Mouse (Mus musculus): ENCODE measurements at regions not wholly inside any gene's neighbourhood (a gene's known extent, or its start where the extent isn't known, plus 50 kb on each side); places are given as distances from the start of the nearest gene placed in this dataset.

DNA sequence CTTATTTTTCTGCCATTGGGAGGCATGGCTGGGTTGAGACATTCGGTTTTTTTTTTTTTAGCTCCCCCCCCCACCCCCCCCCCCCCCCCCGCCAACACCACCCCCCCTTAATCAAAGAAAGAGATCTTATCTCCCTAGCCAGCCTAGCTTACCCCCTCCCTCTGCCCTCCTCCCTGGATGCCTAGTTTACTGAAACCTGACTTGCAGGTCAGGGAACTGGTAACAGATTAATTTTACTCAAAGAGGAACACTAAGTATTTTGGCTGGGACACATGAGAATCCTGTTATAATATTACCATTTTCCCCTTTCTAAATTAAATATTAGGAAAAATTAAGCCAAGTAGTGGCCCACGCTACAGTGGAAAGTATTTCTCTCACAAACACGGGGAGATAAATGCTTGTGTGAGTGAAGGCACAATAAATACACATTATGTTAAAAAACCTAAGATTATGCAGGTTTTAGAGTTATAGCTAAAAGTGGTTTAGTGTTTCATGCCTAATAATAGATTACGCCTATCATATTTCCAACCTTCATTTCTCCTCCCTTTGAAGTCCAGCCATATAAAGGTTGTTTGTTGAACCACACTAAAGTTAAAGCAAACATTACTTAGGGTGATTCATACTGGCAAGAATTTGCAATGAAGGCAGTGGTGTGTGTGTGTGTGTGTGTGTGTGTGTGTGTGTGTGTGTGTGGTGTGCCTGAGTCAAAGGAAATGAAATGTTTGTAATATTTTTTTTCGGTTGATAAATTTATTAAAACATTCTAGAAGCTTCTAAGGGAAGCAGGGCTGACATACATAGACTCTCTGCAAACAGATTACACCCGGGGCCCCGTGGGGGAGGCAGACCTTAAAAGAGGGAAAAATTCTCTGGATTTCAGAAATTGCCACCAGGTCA, 76.0 kb upstream of the Arid5b start:
- no peaks in the 10 kb centered on the region for H3K79me2 ChIP-seq (ENCODE audit: control insufficient read depth, insufficient read depth, low read length)
- no peak for TF ChIP-seq POLR2A (IDR thresholded peaks at IDR 0.05; ENCODE audit: extremely low read depth, insufficient read depth, low read length)
- no peak for TF ChIP-seq CTCF (IDR thresholded peaks at IDR 0.05; ENCODE audit: low read depth, low read length)
- H3K36me3 ChIP-seq (ENCODE audit: control insufficient read depth, insufficient read depth, low read length) = no peaks in the 10 kb centered on the region
- 9% methylated on average over 8 of the region's 8 CpGs for WGBS
- H3K27me3 ChIP-seq (ENCODE audit: control insufficient read depth, insufficient read depth, low read length) = no peaks in the 10 kb centered on the region
- H3K9ac ChIP-seq (ENCODE audit: low read depth, low read length) = no peak overlapping the region
- H3K4me3 ChIP-seq (ENCODE audit: insufficient read depth, low read depth, low read length) = no peak overlapping the region
- DNase-seq (ENCODE audit: extremely low read depth, low read depth, low spot score) = peak; percentile 92
- H3K4me1 ChIP-seq (ENCODE audit: control insufficient read depth, insufficient read depth, low read length) = peaks cover 19% of the 10 kb centered on the region
- H3K27ac ChIP-seq (replicated peaks; ENCODE audit: insufficient read depth, low read depth, low read length) = peak overlapping the region; percentile 82

- Histone ChIP-seq H3K27me3 (ENCODE audit: control insufficient read depth, insufficient read depth, low read length) (no peaks in the 10 kb centered on the region), H3K79me2 (ENCODE audit: control insufficient read depth, insufficient read depth, low read length) (no peaks in the 10 kb centered on the region), H3K4me3 (ENCODE audit: insufficient read depth, low read depth, low read length) (no peak overlapping the region), H3K4me1 (ENCODE audit: control insufficient read depth, insufficient read depth, low read length) (peaks cover 19% of the 10 kb centered on the region), H3K36me3 (ENCODE audit: control insufficient read depth, insufficient read depth, low read length) (no peaks in the 10 kb centered on the region), H3K27ac (replicated peaks; ENCODE audit: insufficient read depth, low read depth, low read length) (peak overlapping the region; percentile 82), H3K9ac (ENCODE audit: low read depth, low read length) (no peak overlapping the region; the same call in 1 of the 2 replicates)
- DNase-seq (ENCODE audit: extremely low read depth, low read depth, low spot score) = peak; percentile 42
- 61% methylated on average over 18 of the region's 18 CpGs for WGBS
- TF ChIP-seq POLR2A (IDR thresholded peaks at IDR 0.05; ENCODE audit: extremely low read depth, insufficient read depth, low read length) = no peak
Observed at GRCm38 (mm10) chr10:68353692-68354232, 75.2 kb upstream of the Arid5b start.

GRCm38 (mm10) chr10:68351841-68352555, 73.5 kb upstream of the Arid5b start:
- 29% methylated on average over 8 of the region's 8 CpGs for WGBS
- H3K4me1 ChIP-seq (ENCODE audit: control insufficient read depth, insufficient read depth, low read length) = peaks cover 19% of the 10 kb centered on the region
- DNase-seq (ENCODE audit: extremely low read depth, low read depth, low spot score) = peak; percentile 95
- TF ChIP-seq CTCF (IDR thresholded peaks at IDR 0.05; ENCODE audit: low read depth, low read length) (no peak), POLR2A (IDR thresholded peaks at IDR 0.05; ENCODE audit: extremely low read depth, insufficient read depth, low read length) (no peak)
- H3K27ac ChIP-seq (replicated peaks; ENCODE audit: insufficient read depth, low read depth, low read length) = peak overlapping the region; percentile 55; the same call in 1 of the 2 replicates
- no peak overlapping the region for H3K9ac ChIP-seq (ENCODE audit: low read depth, low read length)
- H3K4me3 ChIP-seq (ENCODE audit: insufficient read depth, low read depth, low read length) = no peak overlapping the region
- H3K36me3 ChIP-seq (ENCODE audit: control insufficient read depth, insufficient read depth, low read length) = no peaks in the 10 kb centered on the region
- H3K27me3 ChIP-seq (ENCODE audit: control insufficient read depth, insufficient read depth, low read length) = no peaks in the 10 kb centered on the region
- H3K79me2 ChIP-seq (ENCODE audit: control insufficient read depth, insufficient read depth, low read length) = no peaks in the 10 kb centered on the region

- Histone ChIP-seq H3K4me1 (ENCODE audit: control insufficient read depth, insufficient read depth, low read length) (peaks cover 19% of the 10 kb centered on the region), H3K27me3 (ENCODE audit: control insufficient read depth, insufficient read depth, low read length) (no peaks in the 10 kb centered on the region), H3K36me3 (ENCODE audit: control insufficient read depth, insufficient read depth, low read length) (no peaks in the 10 kb centered on the region), H3K79me2 (ENCODE audit: control insufficient read depth, insufficient read depth, low read length) (no peaks in the 10 kb centered on the region), H3K9ac (ENCODE audit: low read depth, low read length) (no peak overlapping the region), H3K4me3 (ENCODE audit: insufficient read depth, low read depth, low read length) (no peak overlapping the region), H3K27ac (replicated peaks; ENCODE audit: insufficient read depth, low read depth, low read length) (peak overlapping the region; percentile 16; the same call in 1 of the 2 replicates)
- WGBS = 28% methylated on average over 5 of the region's 5 CpGs
- TF ChIP-seq CTCF (IDR thresholded peaks at IDR 0.05; ENCODE audit: low read depth, low read length) = no peak
- DNase-seq (ENCODE audit: extremely low read depth, low read depth, low spot score) = peak; percentile 58
Observed at GRCm38 (mm10) chr10:68351441-68351840, 72.9 kb upstream of the Arid5b start.

DNA sequence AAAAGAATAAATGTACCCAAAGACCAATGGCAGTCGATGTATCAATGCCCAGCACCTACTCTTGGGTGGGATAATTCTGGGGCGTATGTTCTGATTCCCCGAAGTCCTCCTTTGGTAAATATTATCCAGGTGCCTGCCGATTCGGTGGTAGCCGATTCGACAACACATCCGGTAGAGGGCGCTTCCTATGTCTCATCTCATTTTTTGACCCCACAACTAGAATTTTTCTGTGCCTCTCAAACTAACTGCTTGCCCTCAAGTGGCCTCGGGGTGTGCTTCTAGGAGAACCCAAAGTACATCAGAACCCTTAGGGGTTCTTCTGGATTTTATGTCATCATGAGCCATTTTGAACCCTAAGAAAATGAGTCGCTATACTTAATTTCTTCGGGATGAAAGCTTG, 72.3 kb upstream of the Arid5b start:
- TF ChIP-seq POLR2A (IDR thresholded peaks at IDR 0.05; ENCODE audit: extremely low read depth, insufficient read depth, low read length) (no peak), CTCF (IDR thresholded peaks at IDR 0.05; ENCODE audit: low read depth, low read length) (no peak)
- WGBS = 95% methylated on average over 12 of the region's 12 CpGs

More for the DNA sequence above, 72.3 kb upstream of the Arid5b start:
- Histone ChIP-seq H3K27ac (replicated peaks; ENCODE audit: insufficient read depth, low read depth, low read length) (no peak overlapping the region), H3K4me1 (ENCODE audit: control insufficient read depth, insufficient read depth, low read length) (peaks cover 16% of the 10 kb centered on the region), H3K79me2 (ENCODE audit: control insufficient read depth, insufficient read depth, low read length) (no peaks in the 10 kb centered on the region), H3K4me3 (ENCODE audit: insufficient read depth, low read depth, low read length) (no peak overlapping the region), H3K27me3 (ENCODE audit: control insufficient read depth, insufficient read depth, low read length) (no peaks in the 10 kb centered on the region), H3K9ac (ENCODE audit: low read depth, low read length) (no peak overlapping the region), H3K36me3 (ENCODE audit: control insufficient read depth, insufficient read depth, low read length) (no peaks in the 10 kb centered on the region)
- DNase-seq (ENCODE audit: extremely low read depth, low read depth, low spot score) = no peak
